Mouse (Mus musculus) spleen, adult 2 months (tissue): ENCODE results near the gene Olfr824.

Experiments used
- CTCF ChIP-seq: fragments of 200-500 bp; IDR thresholded peaks from 2 replicates; pipeline ENCODE4 v1.5.1; 2011; ENCODE audit warnings: mild to moderate bottlenecking, inconsistent platforms; ENCODE audit not compliant: insufficient read depth, insufficient read length, insufficient replicate concordance; ENCODE audit errors: extremely low read depth
- POLR2A ChIP-seq: fragments of 200-500 bp; IDR thresholded peaks from 2 replicates; pipeline ENCODE4 v1.6.1; 2011; ENCODE audit warnings: low read depth, low read length, inconsistent platforms

GRCm38 (mm10) chr10:130134811-130135210 is 5.0 kb upstream of the Olfr824 start:
- TF ChIP-seq CTCF, result no peak
- TF ChIP-seq POLR2A, result no peak
